Mouse (Mus musculus) c-Kit-positive CD71-positive TER-119-negative erythroid progenitor cells, embryonic 14.5 days (primary cell): ENCODE measurements around the gene Tmbim1.
"Not testable (repeated sequence)": the region's sequence is repeated elsewhere in the genome, so short reads cannot be mapped to it uniquely, and the experiment has no call there.

Experiments
- DNase-seq: peaks from one replicate; pipeline ENCODE4 v3.0.0-alpha.2; 2013; ENCODE audit warnings: low read depth

Gene Tmbim1

DNA sequence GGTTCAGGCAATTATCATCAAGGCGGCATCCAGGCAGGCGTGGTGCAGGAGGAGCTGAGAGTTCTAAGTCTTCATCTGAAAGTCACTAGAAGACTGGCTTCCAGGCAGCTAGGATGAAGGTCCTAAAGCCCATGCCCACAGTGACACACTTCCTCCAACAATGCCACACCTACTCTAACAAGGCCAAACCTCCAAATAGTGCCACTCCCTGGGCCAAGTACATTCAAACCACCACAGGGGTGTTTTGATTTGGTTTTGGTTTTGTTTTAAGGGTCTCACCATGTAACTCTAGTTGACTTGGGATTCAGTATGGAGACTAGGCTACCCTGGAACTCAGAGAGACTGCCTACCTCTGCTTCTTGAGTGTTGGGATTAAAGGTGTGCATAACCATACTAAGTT is at the start of gene Tmbim1:
Gene Tmbim1 (minus strand): TSS at position 101 of the 400 bp plus-strand sequence.
- no peak for DNase-seq

DNA sequence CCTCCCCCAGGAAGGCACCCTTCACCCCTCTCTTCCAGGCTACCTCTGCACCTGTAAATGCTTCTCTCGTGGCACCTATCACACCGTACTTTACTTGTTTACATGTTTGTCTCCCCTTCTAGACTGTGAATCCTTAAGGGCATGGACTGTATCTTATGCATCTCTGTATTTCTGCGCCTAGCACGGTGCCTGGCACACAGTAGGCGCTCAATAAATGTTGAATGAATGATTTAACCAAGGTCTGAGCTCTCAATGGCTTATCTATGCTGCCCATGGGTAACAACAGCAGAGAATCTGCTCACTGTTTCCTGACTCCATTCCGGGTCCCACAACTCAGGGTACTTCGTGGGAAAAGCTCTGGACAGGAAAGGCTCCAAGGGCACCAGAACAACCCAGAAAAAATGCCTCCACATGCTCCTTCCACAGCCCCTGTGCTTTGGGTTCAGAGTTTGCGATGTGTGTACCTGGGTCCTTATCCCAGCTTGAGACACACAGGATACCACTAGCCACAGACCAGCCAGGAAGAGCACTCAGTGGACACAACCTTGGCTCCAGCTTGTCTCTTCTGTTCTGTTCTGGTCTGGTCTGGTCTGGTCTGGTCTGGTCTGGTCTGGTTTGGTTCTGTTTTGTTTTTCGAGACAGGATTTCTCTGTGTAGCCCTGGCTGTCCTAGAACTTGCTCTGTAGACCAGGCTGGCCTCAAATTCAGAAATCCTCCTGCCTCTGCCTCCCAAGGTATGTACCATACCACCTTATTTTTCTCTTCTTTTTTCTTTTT is 48.2 kb upstream of the Tmbim1 start:
- no peak for DNase-seq

- DNase-seq, result no peak
Measured at GRCm38 (mm10) chr1:74352532-74353096, 47.2 kb upstream of the Tmbim1 start.

DNA sequence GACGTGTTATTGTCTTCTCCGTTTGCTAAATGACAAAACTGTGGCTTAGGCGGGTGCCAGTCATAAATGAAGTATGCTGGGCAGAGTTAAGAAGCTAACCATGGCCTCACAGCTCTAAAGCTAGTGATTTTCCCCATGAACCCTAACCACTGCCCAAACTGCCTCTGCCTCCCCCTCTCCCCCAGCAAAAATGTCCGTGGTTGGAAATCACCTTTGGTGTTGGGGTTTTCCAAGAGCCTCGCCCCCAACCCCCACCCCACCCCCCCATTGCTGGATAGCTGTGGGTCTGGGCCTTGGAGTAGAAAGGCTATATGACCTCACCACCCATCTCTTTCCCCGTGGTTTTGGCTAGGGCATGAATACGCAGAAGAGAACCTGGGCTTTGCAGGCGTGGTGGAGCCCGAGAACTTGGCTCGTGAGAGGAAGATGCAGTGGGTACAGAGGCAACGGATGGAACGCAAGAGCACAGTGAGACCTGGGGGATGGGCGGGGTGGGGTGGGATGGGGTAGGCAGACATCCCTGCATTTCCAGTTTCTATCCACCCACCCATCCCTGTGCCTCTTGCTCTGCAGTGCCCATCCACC is 45.9 kb upstream of the Tmbim1 start:
- DNase-seq, result no peak

- no peak for DNase-seq
Measured at GRCm38 (mm10) chr1:74344163-74344916, 38.9 kb upstream of the Tmbim1 start.

- DNase-seq, result no peak
Measured at GRCm38 (mm10) chr1:74343161-74343560, 37.7 kb upstream of the Tmbim1 start.

DNA sequence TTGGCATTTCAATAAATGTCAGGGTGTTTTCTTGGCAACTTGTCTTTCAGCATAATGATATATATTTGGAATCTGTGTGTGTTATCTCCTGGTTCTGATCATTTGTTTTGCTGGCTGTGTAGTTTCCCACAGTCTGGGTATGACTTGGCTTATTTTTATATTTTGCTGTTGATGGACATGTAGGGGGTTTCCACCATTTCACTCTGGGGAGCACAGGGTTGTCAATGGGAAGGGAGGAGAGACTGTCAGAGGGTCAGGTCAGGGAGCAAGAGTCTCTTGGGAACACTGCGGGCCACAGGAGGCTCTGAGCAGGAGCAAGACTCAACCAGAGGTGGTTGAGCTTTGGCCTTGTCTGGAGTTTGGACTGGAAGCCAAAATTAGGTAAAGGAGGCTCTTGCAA is 36.9 kb upstream of the Tmbim1 start:
- no peak for DNase-seq

DNA sequence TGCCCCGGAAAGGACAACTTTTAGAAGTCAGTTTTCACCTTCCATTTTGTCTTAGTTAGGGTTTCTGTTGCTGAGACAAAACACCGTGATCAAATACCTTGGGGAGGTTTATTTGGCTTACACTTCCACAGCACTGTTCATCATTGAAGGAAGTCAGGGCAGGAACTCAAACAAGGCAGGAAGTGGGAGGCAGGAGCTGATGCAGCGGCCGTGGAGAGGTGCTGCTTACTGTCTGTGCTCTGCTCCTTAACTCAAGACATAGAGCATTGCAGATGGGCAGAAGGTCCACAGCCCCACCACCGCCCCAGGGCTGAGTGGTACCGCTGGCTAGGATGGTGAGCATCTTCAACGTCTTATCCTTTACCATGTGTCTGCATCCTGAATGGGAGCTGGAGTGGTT is 36.5 kb upstream of the Tmbim1 start:
- no peak for DNase-seq

DNA sequence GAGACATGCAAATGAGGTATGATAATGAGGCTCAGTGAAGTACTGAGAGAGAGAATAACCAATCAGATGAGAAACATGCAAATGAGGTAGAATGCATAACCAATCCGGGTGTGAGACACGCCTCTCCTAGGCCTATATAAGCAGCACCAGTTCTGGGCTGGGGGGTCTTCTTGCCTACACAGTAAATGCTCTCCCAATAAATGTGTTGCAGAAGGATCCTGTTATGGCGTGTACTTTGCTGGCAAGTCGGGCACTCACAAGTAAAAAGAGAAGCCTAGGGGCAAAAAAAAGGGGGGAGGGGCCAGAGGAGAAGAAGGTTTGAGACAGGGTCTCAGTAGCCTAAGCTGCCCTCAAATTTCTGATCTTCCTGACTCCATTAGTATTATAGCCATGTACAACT is 35.6 kb upstream of the Tmbim1 start:
- not testable (repeated sequence) for DNase-seq

GRCm38 (mm10) chr1:74340361-74340764 is 34.9 kb upstream of the Tmbim1 start:
- no peak for DNase-seq

DNA sequence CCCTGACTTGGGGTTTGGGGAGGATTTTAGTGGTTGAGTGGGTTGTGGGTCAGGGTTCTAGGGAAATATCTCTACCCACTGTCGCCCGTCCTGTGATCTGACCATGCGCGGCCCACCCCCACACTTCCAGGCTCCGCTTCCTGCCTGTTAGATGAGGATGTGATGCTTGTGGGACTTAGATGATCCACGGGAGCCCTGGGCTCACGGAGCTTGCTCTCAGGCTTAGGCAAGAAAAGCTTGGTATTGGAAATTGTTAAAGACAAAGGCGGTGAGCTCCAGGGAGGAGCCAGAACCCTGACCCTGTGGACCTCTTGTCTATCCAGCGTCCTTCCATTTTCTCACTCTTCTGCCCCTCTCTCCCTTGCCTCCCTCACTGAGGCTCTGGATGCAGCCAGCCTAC is 34.5 kb upstream of the Tmbim1 start:
- no peak for DNase-seq

DNA sequence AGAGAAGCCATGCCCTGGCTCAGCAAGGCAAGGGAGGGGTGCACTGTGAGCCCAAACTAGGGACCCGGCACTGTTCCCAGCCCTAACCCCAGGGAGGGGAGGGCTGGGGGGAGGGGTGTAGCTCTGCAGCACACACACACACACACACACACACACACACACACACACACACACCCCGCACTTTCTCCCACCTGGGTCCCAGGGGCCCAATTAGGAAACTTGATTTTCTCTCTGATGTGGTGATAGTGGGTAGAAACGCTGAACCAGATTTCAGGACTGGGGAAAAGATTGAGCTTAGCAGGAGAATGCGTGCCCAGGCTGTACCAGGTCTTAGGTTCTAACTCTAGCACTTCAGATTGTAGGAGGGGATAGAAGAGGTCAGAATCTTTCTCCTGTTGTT is 33.2 kb upstream of the Tmbim1 start:
- no peak for DNase-seq

DNA sequence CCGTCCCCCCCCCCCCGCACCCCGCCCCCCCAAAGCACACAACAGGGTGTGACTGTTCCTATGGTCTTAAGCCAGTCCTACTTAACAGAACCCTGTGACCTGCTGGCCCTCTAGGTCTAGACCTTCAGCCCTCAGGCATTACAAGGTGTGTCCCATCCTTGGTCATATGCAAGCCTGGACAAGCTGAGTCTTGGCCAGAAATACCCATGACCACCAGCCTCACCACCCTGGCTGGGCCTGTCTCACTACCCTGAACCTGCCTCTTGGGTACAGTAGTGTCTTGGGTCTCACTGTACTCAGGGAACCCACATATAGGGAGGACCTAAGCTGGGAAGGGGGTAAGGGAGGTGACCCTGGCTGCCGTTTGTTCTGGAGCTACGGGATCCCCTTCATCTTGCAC is 32.6 kb upstream of the Tmbim1 start:
- DNase-seq, result no peak

DNA sequence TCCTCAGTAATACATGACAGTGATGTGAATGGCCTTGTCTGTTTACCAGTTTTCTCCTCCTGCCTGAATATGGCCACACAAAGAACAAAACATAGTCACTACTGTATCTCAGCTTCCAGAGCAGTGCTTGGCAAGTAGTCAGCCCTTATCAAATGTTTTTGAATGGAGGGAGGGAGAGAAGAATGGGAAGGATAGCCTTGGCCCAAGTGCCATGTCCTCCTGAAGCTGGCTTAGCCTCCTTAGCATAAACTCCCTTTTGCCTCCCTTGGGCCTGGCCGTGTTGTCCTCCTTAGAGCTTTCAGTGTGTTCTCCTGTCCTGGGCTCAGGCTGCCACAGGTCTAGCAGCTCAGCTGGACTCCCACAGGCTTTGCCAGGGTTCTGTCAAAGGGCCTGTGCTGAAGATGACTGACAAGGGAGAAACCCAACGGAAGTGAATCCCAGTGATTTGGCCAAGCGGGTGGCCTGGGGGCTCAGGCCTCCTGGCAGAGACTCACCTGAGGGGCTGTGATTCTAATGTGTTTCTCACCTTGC is 31.9 kb upstream of the Tmbim1 start:
- DNase-seq, result no peak

GRCm38 (mm10) chr1:74335436-74336170 is 30.2 kb upstream of the Tmbim1 start:
- DNase-seq, result no peak

DNA sequence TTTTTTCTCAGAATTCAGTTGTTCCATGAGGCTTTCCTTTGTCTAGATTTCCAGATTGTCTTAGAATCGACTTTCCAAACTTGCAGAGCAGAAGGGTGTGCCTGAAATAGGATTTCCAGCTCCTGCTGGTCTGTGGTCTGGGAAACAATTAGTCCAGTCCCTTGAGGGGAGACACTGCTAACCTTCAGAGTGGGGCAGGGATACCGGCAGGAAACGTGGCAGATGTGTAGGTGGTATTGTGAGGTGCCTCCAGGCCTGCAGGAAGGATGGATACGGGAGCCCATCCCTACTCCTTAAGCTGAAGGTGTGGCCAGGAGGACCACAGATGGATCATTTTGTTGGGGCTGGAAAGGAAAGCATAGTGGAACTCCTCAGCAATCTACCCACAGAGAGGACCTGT is 29.6 kb upstream of the Tmbim1 start:
- DNase-seq, result no peak

- DNase-seq, result no peak
Measured at GRCm38 (mm10) chr1:74334607-74335006, 29.2 kb upstream of the Tmbim1 start.

DNA sequence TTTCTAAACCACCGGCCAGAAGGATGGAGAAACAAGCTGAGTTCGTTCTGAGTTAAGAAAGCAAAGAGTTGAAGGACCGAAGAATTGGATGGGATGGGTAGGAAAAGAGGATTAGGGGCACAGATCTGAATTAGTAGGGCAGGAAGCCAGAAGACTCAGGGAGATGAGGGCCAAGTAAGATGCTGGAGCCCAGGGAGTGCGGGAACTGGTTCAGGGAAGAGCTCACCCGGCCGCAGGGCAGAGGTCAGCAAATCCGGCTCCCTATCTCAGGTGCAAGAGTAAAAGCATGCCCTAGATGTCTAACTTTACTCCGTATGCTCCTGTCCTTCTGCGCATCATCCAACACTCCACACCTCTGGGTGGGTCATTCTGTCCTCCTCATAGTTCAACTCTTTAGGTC is 27.5 kb upstream of the Tmbim1 start:
- DNase-seq, result no peak

GRCm38 (mm10) chr1:74332241-74332763 is 26.9 kb upstream of the Tmbim1 start:
- DNase-seq, result peak; percentile 95

- DNase-seq, result peak; percentile 33
Measured at GRCm38 (mm10) chr1:74331046-74331681, 25.7 kb upstream of the Tmbim1 start.

DNA sequence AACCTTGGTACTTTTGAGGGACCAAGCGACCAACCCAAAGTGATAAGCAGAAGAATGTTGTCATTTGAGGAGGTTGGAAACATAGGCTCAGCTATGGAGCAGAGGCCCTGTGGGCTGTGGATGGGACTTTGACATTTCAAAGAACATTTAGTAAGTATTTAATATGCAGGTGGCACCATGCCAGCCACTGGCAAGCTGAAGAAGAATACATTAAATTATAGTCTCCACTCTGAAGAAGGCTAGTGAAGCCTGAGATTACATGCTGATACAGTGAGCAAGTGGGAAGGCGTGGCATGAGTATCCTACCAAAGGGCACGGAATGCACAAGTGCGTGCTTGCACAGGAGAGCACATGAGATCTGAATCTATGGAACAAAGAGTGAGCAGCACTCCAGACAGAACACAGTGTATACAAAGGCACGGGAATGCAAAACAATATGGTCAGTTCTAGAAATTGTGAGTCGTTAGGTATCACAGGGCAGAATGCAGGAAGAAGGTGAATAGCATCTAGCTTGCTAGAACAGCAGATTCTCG is 24.5 kb upstream of the Tmbim1 start:
- DNase-seq, result no peak
